Mouse (Mus musculus) WW6 (cell line): ENCODE results near the gene Plcl1.

Experiments used
- DNase-seq: peaks from one replicate; pipeline ENCODE4 v3.0.0-alpha.2; 2013; ENCODE audit warnings: low read depth, low spot score

Plcl1 gene

DNA sequence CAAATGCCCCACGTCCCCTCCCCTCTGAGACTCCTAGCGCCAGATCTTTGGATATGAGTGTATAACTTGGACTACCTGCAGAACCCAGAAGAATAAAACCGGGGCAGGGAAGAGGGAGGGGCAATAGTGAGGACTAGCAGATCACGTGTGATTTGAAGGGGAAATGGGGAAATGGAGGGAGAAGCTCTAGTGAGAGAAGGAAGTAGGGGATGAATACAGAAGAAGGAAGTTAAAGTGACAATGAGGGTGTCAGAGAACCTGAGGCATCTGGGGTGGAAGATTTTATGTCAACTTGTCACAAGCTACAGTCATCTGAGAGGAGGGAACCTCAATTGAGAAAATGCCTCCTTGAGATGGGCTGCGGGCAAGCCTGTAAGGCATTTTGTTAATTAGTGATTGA lies 119.4 kb downstream of the Plcl1 start:
- no peak for DNase-seq

DNA sequence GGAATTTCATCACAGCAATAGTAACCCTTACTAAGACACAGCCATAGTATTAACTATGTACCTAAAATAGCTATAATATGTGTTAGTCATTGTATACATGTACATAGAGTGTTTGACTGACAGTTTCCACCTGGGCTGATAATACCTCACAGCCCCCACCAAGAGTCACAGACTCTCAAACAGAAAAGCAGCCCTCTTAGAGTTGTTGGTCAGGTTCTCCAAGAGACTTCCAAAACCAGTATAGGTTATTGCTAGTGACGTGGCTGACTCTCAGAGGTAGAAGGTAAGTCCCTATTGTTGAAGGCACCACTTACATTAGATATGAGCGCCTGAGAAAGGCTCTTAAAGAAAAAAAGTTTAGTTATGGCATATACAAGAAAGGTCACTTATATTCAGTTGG lies 120.0 kb downstream of the Plcl1 start:
- no peak for DNase-seq

DNA sequence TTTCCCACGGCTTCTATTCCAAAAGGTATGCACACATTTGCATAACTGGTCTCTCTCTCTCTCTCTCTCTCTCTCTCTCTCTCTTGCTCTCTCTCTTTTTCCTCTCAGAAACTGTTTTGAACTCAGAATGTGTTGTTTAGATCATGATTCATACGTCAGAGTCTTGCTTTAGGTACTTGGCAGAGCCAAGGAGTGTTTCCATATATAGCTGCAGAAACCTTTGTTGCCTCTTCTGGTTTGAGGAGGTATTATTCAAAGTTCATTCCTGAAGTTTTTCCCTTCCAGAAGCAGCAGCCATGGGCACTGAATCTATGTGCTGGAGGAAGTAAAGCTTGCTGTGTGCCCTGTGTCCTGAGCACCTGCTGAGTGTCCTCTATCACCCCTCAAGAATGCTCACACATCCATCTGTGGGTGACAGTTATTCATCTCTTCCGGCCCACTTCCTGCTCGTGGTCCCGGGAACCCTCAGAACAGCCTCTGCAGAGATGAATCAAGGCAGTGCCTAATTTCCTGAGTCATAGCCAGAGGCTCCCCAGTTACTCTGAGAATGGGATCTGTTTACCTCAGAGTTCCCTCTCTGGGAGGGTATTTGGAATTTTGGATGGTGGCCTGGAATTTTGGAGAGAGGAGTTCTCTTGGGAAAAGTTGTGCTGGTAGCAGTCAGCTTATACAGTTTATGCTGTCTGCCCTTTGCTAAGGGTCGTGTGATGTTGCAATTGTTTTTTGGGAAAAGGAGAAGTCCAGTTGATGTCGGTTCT lies 123.0 kb downstream of the Plcl1 start:
- no peak for DNase-seq

DNA sequence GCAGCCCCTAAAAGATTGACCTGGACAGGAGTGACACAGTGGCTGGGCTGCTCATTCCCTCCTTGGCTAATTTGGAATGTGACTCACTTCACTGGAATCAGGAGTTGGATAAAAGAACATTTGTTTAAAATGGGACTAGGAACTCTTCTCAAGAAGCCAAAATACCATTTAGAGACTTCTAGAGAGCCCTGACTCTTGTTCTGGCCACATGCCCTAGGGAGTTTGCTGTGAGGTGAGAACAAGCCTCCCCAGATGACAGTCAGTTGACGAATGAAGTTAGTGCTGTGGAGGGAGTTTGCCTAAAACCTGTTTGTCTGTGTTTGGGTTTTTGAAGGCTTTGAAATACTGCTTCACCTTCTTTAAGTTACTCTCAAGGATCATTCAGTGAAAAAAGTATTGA lies 128.1 kb downstream of the Plcl1 start:
- no peak for DNase-seq

DNA sequence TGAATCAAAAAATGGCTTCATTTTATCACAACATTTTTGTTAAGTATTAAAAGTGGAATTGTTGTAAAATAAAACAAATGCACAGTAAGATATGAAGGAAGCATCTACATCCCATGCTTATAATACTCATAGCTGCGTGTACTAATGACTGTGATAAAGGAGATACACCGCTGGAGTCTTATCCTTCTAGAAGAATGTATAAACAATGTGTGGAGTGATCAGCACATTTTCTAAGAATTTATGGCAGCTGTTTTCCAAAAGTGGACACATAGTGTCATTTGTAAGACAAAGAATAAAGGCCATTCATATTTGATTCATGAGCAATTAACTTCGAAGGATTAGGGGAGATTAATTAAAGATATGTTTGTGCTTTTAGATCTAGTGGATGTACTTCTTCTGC lies 148.7 kb downstream of the Plcl1 start:
- no peak for DNase-seq

DNA sequence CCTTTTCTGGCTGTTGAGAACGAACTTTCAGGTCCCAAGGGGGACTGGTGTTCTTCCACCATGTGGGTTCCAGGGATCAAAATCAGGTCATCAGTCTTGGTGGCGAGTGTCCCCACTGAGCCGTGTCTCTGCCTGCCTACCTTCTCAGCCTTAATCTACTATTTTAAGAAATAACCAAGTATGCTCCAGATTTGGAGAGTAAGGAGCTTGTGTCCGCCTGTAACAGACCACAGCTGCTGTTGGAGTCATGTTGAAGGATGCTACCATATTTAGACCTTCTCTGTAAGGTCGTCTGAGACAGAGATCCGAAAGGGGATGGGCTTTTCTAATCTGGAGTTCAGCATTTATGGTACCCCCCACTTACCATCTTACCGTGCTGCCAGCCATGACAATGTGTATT lies 152.2 kb downstream of the Plcl1 start:
- DNase-seq = no peak

DNA sequence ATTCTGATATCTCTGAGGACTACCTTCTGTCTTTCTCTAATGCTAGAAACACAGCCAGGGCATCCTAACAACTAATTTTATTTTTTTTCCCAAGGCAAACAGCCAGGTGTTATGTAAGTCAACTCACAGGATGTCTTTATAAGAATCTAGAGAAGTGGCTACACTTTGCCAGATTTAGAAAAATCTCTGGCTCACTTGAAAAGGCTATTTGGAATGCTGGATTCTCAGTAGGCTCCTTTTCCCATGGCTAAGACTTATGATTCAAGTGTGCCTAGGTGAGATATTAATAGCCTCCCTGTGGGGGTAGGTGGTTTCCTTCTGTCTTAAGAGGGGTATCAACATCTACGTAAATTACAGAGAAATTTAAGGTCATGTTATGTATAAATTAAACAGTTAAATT lies 152.7 kb downstream of the Plcl1 start:
- no peak for DNase-seq

DNA sequence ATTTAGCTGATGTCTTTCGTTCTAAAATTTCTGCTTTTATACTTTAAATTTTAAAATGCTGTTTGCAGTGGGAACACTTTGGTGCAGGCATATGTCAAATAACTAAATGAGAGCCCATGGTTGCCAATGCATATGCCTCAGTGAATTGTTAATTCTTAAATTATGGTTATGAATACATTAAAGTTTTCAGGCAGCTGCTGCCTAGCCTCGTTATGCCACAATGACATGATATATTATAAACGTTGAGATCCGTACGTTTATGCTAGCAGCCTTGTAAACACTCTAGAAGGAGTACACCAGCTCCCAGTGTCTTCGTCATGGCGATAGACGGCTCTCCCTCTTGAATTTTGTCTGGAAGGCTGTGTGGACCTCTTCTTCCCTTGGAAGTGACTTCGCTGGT lies 154.3 kb downstream of the Plcl1 start:
- no peak for DNase-seq

DNA sequence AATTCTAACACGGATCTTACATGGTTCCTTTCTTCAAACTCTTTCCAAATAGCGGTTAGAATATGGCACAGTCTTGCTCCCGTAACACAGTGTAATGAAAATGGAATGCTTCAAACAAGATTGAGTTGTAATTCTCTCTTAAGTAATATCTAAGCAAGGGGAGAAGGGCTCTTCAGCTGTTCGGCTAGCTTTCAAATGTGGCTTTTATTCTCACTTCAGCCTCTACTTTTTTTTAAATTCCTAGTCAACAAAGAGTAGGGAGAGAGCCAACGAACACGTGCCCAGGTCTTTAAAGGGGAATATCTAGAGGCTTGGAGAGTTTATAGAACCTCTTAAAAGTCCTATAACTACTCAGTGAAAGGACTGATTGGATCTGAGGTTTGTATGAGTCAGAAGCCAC lies 160.2 kb downstream of the Plcl1 start:
- no peak for DNase-seq

DNA sequence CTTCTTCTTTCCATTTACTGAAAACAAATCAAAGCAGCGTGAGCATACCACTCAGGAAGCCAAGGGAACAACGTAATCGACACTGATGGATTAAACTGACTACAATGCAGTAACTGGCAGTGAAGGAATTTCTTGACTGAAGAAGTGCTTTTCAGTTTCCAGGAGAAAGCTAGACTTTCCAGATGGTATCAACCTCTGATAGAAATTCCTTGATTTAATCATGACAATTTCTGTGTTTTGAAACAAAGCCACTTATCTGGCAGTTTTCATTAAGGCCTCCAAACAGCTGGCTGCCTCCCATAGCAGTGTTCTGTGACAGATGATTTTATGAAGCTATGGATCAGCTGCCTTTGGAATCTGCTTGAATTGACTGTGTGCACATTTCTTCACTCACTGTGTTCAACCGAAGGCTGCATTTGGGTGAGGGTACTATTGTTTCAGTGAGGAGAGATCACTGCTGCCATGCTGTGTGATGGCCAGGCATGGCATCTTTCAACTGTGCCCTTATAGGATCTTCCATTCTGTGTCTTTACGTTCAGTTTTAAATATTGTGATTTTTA lies 162.2 kb downstream of the Plcl1 start:
- no peak for DNase-seq

DNA sequence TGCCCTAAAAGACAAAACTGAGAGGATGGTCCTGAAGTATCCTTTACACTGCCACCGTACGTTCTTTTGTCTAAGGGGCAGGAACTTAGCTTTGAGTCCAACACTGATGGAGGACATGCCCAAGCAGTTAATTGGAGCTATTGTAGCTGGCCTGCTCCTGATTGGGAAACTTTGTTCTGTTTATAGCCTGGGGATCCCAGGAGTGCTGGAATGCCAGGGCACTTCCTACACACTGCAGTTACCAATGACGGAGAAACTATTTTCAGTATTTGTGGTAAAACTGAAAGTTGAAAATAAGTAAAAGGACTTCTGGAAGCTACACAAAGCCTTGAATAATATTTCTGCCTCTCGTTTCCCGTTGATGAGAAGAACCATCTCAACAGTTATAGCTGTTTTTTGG lies 164.5 kb downstream of the Plcl1 start:
- no peak for DNase-seq

DNA sequence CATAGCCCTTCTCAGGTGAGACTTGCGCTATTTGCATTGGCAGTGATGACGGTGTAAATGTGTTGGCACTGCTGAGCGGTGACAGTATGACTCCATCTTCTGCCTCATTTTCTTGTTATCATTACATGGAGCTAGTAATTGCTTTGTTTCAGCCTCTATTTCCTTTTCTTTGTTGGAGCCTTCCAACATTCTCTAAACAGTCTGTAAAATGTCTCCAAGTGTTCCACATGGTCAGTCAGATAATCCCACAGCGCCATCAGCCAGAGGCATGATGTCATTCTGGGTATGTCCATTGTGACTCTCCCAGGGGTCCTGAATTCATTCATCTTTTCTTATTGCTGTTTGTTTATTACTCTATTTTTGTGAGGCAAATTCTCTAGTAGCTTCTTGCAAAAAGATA lies 165.7 kb downstream of the Plcl1 start:
- DNase-seq = no peak

DNA sequence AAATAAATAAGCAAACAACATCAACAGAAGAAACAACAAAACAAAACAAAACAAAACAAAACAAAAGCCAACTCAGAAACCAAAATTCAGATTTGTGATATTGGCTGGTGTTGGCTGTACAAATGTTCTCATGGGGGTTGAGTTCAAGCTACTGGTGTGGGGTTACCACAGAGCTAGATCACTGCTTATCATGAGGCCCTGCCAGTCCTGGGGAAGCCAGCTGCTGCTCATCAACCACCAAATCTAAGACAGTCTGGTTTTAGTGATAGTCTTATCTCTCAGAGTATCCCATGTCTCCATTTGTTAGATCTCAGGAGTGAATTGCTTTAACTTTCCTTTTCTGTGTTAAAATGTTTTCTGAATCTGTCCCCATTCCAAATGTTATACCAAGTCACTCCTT lies 166.5 kb downstream of the Plcl1 start:
- DNase-seq = no peak

DNA sequence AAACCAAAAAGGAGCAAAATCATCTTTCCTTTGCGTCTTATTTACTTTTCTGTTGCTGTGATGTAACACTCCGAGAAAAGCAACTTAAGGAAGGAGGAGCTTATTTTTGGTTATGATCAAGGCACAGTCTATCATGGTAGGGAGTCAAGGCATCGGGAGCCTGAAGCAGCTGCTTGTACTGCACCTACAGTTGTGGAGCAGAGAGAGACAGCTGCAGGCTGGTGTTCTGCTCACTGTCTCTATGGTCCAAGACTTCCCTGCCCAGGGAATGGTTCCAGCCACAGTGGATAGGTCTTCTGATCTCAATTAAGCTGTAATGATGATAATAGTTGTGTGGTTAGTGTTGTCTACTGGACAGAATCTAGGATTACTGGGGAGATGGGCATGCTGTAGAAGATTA lies 166.9 kb downstream of the Plcl1 start:
- no peak for DNase-seq

DNA sequence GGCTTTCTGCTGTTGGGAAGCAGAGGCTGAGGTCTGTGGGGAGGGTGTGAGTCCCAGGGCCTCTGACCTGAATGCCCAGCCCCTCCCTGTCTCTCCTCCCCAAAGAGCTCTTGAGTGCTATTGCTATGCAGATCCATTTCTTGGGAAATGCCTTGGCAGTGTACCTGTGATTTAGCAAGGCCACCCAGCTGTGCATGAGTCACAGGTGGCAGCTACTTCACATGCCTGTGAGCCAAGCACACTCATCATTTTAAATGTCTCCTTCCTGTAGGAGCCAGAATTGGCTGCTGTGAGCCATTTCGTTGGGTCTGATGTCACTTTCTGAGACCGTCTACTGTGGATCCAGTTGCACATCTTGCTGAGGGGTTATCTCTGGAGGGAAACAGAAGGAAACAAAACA lies 170.2 kb downstream of the Plcl1 start:
- no peak for DNase-seq

DNA sequence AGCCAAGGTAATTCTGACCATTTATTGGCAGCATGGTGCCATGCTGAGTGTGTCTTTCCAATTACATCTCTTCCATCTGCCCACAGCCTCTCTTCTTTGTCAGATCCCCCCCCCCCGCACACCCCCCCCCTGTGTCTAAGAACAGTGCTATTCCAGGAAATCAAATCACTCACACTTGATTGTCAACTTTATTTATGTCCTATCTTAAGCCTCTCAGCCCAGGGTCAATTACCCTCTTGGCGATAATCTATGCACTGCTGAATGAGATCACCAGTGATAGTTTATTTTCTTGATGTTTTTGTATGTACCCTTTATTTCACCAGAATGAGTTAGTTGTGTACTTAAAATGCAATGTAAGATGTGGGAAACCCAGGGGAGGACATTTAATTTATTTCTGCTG lies 176.0 kb downstream of the Plcl1 start:
- DNase-seq = no peak

DNA sequence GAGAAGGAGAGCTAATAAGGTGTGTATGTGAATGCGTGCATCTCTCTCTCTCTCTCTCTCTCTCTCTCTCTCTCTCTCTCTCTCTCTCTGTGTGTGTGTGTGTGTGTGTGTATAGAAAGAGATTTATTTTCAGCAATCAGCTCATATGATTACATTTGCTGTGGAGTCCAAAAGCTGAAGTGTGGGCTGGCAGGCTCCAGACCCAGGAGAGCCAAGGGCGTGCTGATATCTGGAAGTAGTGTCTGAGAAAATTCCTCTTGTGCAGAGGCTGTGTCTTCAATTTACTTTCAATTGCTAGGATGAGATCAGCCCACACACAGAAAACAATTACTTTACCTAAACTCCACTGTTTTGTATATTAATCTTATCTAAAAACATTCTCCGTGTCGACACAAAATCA lies 179.7 kb downstream of the Plcl1 start:
- DNase-seq = no peak

DNA sequence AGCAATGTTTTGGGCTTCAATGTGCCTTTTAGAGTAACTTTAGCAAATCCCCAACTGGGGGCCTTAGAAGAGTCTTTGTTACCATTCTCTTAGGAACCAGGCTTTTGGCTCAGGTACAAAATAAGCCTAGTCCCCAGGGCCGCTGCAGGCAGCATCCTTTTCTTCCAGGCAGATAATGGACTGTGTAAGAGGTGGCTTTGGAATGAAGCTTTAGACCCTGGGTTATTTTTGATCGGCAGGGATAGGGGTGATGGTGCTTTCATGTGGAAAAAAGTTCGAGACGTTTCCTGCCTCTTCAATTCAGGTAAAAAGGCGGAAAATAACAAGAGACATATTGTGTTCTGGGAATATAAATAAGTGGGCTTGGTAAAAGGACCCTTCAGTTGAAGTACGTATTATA lies 182.4 kb downstream of the Plcl1 start:
- no peak for DNase-seq

DNA sequence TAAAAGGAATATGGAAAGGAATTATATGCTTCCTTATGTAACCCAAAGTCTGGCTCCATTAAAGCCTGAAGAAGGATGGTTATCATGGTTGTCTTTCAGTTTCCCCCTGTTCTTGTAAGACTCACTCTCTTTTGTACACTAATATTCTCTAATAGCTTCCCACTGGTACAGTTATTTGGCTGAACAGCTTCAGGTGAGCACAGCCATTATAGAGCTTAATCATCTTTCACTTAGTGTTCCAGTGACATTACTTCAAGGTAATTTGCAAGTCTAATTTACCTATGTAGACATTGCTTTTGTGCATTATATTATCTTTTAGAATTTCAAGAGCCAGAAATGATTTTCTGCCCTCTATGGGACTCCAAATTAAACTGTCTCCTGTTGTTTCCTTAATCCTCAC lies 184.3 kb downstream of the Plcl1 start:
- no peak for DNase-seq

DNA sequence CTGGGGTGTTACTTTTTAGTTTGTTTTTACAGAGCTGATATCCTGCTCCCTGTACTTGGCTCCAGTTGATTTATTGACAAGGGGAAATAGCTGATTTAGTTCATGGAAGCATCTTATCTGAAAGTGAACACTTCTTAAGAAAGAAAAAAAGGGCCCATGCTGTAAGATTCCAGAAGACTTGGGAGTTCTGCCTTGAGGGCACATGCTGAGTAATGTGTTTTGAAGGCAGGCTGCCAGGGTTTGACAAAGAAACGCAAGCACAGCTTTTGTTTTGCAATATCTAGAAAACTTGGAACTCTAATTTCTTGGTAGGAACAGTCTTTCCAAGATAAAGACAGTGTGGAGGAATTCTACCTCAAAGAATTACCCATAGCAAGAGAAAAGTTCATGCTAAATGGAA lies 194.8 kb downstream of the Plcl1 start:
- no peak for DNase-seq

DNA sequence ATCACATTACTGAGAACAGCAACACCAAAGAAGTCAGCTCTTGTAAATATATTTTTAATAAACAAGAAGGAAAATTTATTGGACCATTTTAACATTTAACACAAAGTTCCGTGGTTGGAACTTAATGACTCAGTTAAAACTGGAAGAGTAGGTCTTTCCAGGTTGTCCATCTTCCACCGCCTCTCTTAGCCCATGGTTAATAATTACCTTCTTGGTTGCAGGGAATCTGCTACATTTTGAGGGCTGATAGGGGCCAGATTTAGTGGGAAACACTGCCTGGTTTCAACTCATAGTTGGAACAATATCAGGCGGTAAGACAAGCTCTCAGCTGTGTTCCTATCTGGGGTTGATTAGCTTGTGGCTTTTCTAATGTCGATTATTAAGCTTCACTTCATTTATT lies 198.9 kb downstream of the Plcl1 start:
- DNase-seq = no peak

DNA sequence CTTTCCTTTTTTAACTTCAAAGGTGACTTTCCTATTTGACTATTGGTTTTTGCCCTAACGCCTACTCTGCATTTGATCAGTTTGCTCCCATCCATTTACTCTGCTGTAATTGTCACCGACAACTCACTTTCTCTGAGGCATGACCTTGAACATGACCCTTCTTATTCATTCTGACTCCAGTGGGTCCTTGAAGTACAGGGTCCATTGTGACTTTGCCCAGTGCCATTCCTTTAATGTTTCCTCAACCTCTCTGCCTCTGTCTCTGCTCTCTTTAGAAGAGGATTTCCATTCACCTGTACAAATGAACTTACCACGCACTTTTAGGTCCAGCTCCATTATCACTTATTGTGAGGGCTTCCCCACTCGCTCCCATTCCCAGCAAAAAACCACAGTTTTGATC lies 199.7 kb downstream of the Plcl1 start:
- no peak for DNase-seq

DNA sequence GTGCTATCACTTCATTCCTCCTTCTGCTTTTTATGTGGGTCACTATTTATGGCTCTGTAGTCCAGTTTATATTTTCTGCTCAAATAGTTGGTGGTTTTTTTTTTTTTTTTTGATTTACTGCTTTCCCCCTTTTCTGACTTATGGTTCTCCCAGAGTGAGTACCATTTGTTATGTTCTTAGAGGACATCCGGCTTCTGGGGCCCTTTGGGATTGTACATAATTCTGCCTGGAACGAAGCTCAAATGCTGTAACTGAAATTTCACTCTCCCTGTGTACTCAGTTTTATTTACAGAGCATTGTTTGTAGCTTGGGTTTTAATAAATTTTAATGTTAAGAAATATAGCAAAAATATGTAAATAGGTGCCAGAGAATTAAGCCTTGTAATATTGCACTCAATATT lies 200.2 kb downstream of the Plcl1 start:
- DNase-seq = no peak

DNA sequence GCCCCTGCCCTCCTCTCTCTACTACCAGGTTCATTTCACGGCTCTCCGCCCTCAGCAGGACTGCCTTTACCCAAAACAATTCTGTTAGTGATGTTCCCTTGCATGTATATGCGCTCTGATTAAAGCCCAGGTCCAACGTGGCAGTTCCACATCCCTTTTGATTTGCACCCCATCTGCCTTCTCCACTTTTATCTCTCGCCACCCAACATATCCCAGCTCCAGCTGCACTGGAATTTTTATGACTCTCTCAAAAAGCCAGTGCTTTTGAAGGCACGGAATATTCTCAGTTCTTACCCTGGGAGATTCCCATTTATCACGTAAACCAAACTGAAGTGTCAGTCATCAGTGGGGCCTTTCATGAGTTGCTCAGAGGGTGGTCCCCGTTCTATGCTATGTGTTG lies 200.7 kb downstream of the Plcl1 start:
- DNase-seq = no peak
